Mouse (Mus musculus) limb, embryonic 14.5 days (tissue): Measurements from ENCODE around the gene Apoc4. TPM values are rescaled to one million over a fixed set of nuclear protein-coding genes. Genes with fewer than 3 reads are reported as not detected.

Experiments
- ATAC-seq: fragments of 200-750 bp; cut with Nextera tagmentation; 2 replicates; pipeline ENCODE4 v1.8.0; 2017; ENCODE audit warnings: low read depth, moderate number of reproducible peaks, moderate TSS enrichment; ENCODE audit not compliant: low FRiP score
- DNase-seq: peaks from one replicate; pipeline ENCODE4 v3.0.0-alpha.2; 2015; ENCODE audit warnings: low spot score
- H3K27ac ChIP-seq: fragments of 300-500 bp; sonication (generic); replicated peaks from 2 replicates; pipeline ENCODE4 v1.5.1; 2014; ENCODE audit warnings: low read depth, mild to moderate bottlenecking, low read length, moderate library complexity, mixed read lengths
- H3K27me3 ChIP-seq: fragments of 300-500 bp; sonication (generic); 2 replicates; pipeline ENCODE4 v1.6.1; 2014; ENCODE audit warnings: low read length, mixed read lengths; ENCODE audit not compliant: control insufficient read depth, insufficient read depth
- H3K36me3 ChIP-seq: fragments of 300-500 bp; sonication (generic); 2 replicates; pipeline ENCODE4 v1.6.1; 2014; ENCODE audit warnings: mild to moderate bottlenecking, low read length, moderate library complexity, mixed read lengths; ENCODE audit not compliant: control insufficient read depth, insufficient read depth
- H3K4me1 ChIP-seq: fragments of 300-500 bp; sonication (generic); 2 replicates; pipeline ENCODE4 v1.6.1; 2014; ENCODE audit warnings: antibody characterized with exemption, low read length, mixed read lengths; ENCODE audit not compliant: control insufficient read depth, insufficient read depth
- H3K4me2 ChIP-seq: fragments of 300-500 bp; sonication (generic); replicated peaks from 2 replicates; pipeline ENCODE4 v1.6.1; 2014; ENCODE audit warnings: low read depth, mild to moderate bottlenecking, low read length, moderate library complexity; ENCODE audit not compliant: severe bottlenecking
- H3K4me3 ChIP-seq: fragments of 300-500 bp; sonication (generic); replicated peaks from 2 replicates; pipeline ENCODE4 v1.5.1; 2014; ENCODE audit warnings: low read length
- H3K9ac ChIP-seq: fragments of 300-500 bp; sonication (generic); 2 replicates; pipeline ENCODE4 v1.6.1; 2014; ENCODE audit warnings: mild to moderate bottlenecking, low read depth, low read length, moderate library complexity; ENCODE audit not compliant: severe bottlenecking
- H3K9me3 ChIP-seq: fragments of 300-500 bp; sonication (generic); 2 replicates; pipeline ENCODE4 v1.6.1; 2016; ENCODE audit warnings: low read length; ENCODE audit not compliant: control insufficient read depth
- POLR2A ChIP-seq: fragments of 200-500 bp; IDR thresholded peaks from 2 replicates; pipeline ENCODE4 v1.8.0; 2012; ENCODE audit warnings: inconsistent platforms, mild to moderate bottlenecking, moderate library complexity, borderline replicate concordance; ENCODE audit not compliant: insufficient read depth, insufficient read length; ENCODE audit errors: extremely low read depth
- WGBS: fragments of 180-500 bp; shearing (Covaris S2); extraction: QIAGEN DNeasy Blood & Tissue Kit; methylation state at CpG from one replicate; pipeline ENCODE4 v1.1.7; 2014; 5-methylcytosine and 5-hydroxymethylcytosine counted together
- polyA plus RNA-seq, 2 experiments: library from polyadenylated mRNA; depleted of rRNA in 1 of 2; stranded (reverse) in 1 of 2; unstranded in 1 of 2; fragments of >200 nt; fragmentation: Nextera tagmentation in 1 of 2; extraction: Ambion mirVana in 1 of 2; gene quantifications; 2 replicates each; pipeline versions ENCODE4 v1.2.1 to v1.2.3; 2012 to 2014

Gene Apoc4
- polyA plus RNA-seq, 2 experiments, result 0.14 TPM; not detected in 1

- no peaks in the 10 kb centered on the region for H3K27me3 ChIP-seq
- no peak for ATAC-seq
- no peak overlapping the region for H3K4me3 ChIP-seq
- H3K9me3 ChIP-seq, result no peaks in the 10 kb centered on the region
- no peak for TF ChIP-seq POLR2A
- no peaks in the 10 kb centered on the region for H3K36me3 ChIP-seq
- H3K9ac ChIP-seq, result no peak overlapping the region
- H3K4me2 ChIP-seq, result no peak overlapping the region
- no peak overlapping the region for H3K27ac ChIP-seq
- WGBS, result 65% methylated on average over 14 of the region's 14 CpGs
- DNase-seq, result no peak
- peaks cover 4% of the 10 kb centered on the region; the same call in 1 of the 2 replicates for H3K4me1 ChIP-seq
Observed at GRCm38 (mm10) chr7:19673083-19673699, 8.1 kb downstream of the Apoc4 start.

DNA sequence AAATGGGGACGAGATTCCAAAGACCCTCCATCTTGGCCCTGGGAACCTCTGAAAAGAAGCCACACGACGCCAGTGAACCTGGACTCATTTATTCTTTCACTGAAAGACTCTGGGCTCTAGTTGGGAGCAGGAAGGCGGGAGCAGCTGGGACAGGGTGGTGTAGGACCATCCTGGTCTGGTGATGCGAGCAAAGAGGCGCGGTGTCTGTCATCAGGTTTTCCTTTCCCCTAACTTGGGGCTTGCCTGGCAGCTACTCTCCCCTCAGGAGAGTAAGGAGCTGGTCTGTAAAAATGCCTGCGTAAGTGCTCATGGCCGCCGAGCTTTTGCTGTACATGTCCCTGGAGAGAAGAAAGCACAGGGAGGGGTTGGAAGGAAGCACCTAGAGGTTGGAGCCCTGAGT is 9.8 kb downstream of the Apoc4 start:
- Histone ChIP-seq H3K9ac (no peak overlapping the region), H3K4me2 (no peak overlapping the region), H3K27me3 (no peaks in the 10 kb centered on the region), H3K4me3 (no peak overlapping the region), H3K9me3 (no peaks in the 10 kb centered on the region), H3K4me1 (peaks cover 4% of the 10 kb centered on the region; the same call in 1 of the 2 replicates), H3K36me3 (no peaks in the 10 kb centered on the region), H3K27ac (no peak overlapping the region)
- no peak for TF ChIP-seq POLR2A
- 57% methylated on average over 10 of the region's 10 CpGs for whole genome bisulfite sequencing
- DNase-seq, result no peak
- ATAC-seq, result no peak

- Histone ChIP-seq H3K27me3 (no peaks in the 10 kb centered on the region), H3K36me3 (no peaks in the 10 kb centered on the region), H3K4me2 (peak overlapping the region; percentile 35), H3K4me3 (no peak overlapping the region), H3K9me3 (no peaks in the 10 kb centered on the region), H3K9ac (peak overlapping the region; percentile 38; the same call in 1 of the 2 replicates), H3K27ac (0 out of 2 replicates have a peak overlapping the region, but pooled peaks have one; percentile 19), H3K4me1 (peaks cover 6% of the 10 kb centered on the region)
- DNase-seq, result peak; percentile 94
- no peak for TF ChIP-seq POLR2A
- ATAC-seq, result peak; percentile 50; the same call in 1 of the 2 replicates
- WGBS, result 7% methylated on average over 10 of the region's 10 CpGs
Observed at GRCm38 (mm10) chr7:19668947-19669721, 12.1 kb downstream of the Apoc4 start.

DNA sequence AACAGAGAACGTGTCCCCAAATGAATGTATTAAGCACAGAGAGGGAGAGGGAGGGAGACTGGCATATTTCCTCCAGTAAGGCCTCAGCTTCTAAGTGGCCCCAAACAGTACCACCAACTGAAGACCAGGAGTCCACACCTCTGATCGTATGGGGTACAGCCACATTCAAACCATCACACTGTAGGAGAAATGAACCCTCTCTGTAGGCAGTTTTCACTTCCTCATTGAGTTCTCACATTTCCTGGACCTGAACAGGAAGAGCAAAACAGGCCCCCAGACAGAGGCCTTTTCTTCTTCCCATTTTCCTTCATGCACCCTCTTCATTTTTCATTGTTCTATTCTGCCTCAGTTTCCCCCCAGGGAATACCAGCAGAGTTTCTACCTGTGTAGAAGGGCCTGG is 13.8 kb downstream of the Apoc4 start:
- DNase-seq (no peak), ATAC-seq (no peak)
- Histone ChIP-seq H3K4me1 (peaks cover 14% of the 10 kb centered on the region), H3K27ac (no peak overlapping the region), H3K9me3 (no peaks in the 10 kb centered on the region), H3K36me3 (no peaks in the 10 kb centered on the region), H3K4me2 (no peak overlapping the region), H3K27me3 (no peaks in the 10 kb centered on the region), H3K9ac (no peak overlapping the region), H3K4me3 (no peak overlapping the region)
- TF ChIP-seq POLR2A, result no peak
- 85% methylated on average over 2 of the region's 2 CpGs for WGBS

- no peak for DNase-seq
- ATAC-seq, result no peak
- Histone ChIP-seq H3K27ac (no peak overlapping the region), H3K27me3 (no peaks in the 10 kb centered on the region), H3K4me1 (peaks cover 14% of the 10 kb centered on the region), H3K9me3 (no peaks in the 10 kb centered on the region), H3K36me3 (peaks cover 5% of the 10 kb centered on the region; the same call in 1 of the 2 replicates), H3K9ac (no peak overlapping the region), H3K4me3 (no peak overlapping the region), H3K4me2 (no peak overlapping the region)
- 61% methylated on average over 3 of the region's 3 CpGs for WGBS
- TF ChIP-seq POLR2A, result no peak
Observed at GRCm38 (mm10) chr7:19666750-19667149, 14.5 kb downstream of the Apoc4 start.
